Mouse (Mus musculus) monocyte, adult 5-6 weeks (primary cell): ENCODE data around the gene Pcare. TPM values are rescaled to one million over a fixed set of nuclear protein-coding genes. Genes with fewer than 3 reads are reported as not detected.

Experiments used
- total RNA-seq: library from RNA; stranded (forward); fragments of 200-1000, 200-491, 200-594 nt; gene quantifications from 3 replicates; pipeline ENCODE4 v1.2.3, GENCODE M21; 2017

Gene Pcare
- total RNA-seq, 1 experiment from 2014 or later: not detected

Other genes starting within 250 kb of the Pcare start
- 27.2 to 27.7 TPM (median 27.3 TPM) in 3 replicates for gene Ndc80, start 226.0 kb downstream of the Pcare start, total RNA-seq
- gene Spdya, start 200.8 kb downstream of the Pcare start, total RNA-seq: 1.4 TPM in 1 of 3 replicates, not detected in the others
- gene Wdr43, start 137.0 kb downstream of the Pcare start, total RNA-seq: 148 to 191 TPM (median 165 TPM) in 3 replicates
- not detected in 3 replicates for gene Togaram2, start 79.6 kb downstream of the Pcare start, total RNA-seq
- 3.0 to 6.8 TPM (median 5.3 TPM) in 3 replicates for gene Clip4, start 15.6 kb upstream of the Pcare start, total RNA-seq